Mouse (Mus musculus): ENCODE measurements at regions not wholly inside any gene's neighbourhood (a gene's known extent, or its start where the extent isn't known, plus 50 kb on each side); places are given as distances from the start of the nearest gene placed in this dataset.

DNA sequence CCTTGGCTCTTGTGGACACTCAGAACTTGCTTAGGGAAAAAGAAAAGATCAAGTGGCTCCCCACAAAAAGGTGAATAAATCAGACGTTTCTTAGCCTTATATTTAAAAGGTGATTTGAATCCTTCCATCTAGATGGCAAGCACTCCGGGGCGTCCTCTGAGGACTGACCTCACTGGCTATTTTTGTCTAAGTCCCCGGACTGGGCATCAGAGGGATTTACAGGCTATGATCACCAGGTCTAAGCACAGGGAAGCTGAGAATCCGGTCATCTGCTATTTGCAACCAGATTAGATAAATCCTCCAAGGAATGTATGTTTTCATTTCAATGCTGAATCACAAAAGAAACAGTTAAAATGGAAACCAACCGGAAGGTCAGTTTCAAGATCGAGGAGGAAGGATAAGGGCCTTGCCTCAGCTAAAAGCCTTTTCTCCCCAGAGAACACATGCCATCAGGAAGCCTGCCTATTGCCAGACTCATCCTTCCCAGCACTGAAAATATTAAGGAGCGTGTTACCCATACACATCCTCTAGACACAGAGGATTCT, 342.1 kb downstream of the Lpin1 start:
- Histone ChIP-seq H3K9ac (replicated peaks) (no peak overlapping the region), H3K9me3 (ENCODE audit: low read length) (no peaks in the 10 kb centered on the region), H3K4me1 (ENCODE audit: insufficient read depth) (no peaks in the 10 kb centered on the region), H3K27me3 (ENCODE audit: insufficient read depth, low read length) (no peaks in the 10 kb centered on the region), H3K36me3 (replicated peaks; ENCODE audit: insufficient read depth, low read length) (no peaks in the 10 kb centered on the region), H3K27ac (ENCODE audit: low read depth) (no peak overlapping the region), H3K4me3 (ENCODE audit: low read depth, low read length) (no peak overlapping the region), H3K4me2 (ENCODE audit: low read depth, low read length) (no peak overlapping the region)
- no peak for ATAC-seq
- no peak for TF ChIP-seq EP300 (IDR thresholded peaks at IDR 0.05; ENCODE audit: low read depth)
- TF ChIP-seq CTCF (IDR thresholded peaks at IDR 0.05; ENCODE audit: low read depth): no peak
- WGBS (ENCODE audit: insufficient replicate concordance): 65% methylated on average over 8 of the region's 8 CpGs
- no peak for DNase-seq

DNA sequence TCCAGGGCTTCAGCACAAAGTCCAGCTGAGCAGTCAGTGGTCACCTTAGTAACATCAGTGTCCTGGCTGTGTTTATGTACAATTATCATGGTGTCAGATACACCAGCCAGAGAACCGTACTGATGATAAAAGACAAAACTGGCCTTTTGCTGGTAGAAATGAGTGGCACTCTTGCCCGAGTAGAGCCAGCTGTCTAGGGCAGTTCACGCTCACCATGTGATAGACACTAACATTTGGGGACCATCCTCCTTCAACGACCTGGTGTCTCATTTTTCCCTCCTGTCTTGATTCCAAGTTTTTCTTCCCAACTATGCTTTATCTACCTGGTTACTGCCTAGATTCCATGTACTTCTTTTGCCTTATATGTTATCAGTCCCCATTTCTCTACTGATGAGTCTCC, 349.3 kb downstream of the Lpin1 start:
- H3K4me2 ChIP-seq (ENCODE audit: low read depth, low read length): no peak overlapping the region
- no peaks in the 10 kb centered on the region for H3K4me1 ChIP-seq (ENCODE audit: insufficient read depth)
- WGBS (ENCODE audit: insufficient replicate concordance): 72% methylated on average over 4 of the region's 4 CpGs
- H3K27ac ChIP-seq (ENCODE audit: low read depth): no peak overlapping the region
- no peak overlapping the region for H3K4me3 ChIP-seq (ENCODE audit: low read depth, low read length)
- H3K36me3 ChIP-seq (replicated peaks; ENCODE audit: insufficient read depth, low read length): no peaks in the 10 kb centered on the region
- TF ChIP-seq CTCF (IDR thresholded peaks at IDR 0.05; ENCODE audit: low read depth) (no peak), EP300 (IDR thresholded peaks at IDR 0.05; ENCODE audit: low read depth) (no peak)
- ATAC-seq (no peak), DNase-seq (no peak)
- H3K27me3 ChIP-seq (ENCODE audit: insufficient read depth, low read length): no peaks in the 10 kb centered on the region
- no peak overlapping the region for H3K9ac ChIP-seq (replicated peaks)
- H3K9me3 ChIP-seq (ENCODE audit: low read length): no peaks in the 10 kb centered on the region

DNA sequence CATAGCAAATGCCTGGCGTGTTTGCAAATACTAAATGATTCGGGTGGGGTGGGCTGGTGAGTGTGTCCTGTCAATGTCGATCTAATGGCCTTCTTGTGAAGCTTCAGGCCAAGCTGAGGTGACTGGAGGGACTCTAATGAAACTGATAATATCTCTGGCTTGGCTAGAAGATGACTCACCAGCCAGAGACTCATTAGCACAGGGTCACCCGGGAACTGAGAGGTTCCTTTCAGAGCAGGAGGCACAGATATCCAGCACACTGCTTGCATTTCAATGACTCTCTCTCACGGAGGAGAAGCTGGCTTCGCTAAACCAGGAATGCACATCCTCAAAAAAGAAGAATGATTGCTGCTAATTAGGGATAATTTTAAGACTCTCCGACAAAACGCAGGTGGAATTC, 349.8 kb downstream of the Lpin1 start:
- H3K36me3 ChIP-seq (replicated peaks; ENCODE audit: insufficient read depth, low read length): no peaks in the 10 kb centered on the region
- WGBS (ENCODE audit: insufficient replicate concordance): 66% methylated on average over 8 of the region's 8 CpGs
- H3K4me1 ChIP-seq (ENCODE audit: insufficient read depth): no peaks in the 10 kb centered on the region
- H3K27me3 ChIP-seq (ENCODE audit: insufficient read depth, low read length): no peaks in the 10 kb centered on the region
- no peak overlapping the region for H3K27ac ChIP-seq (ENCODE audit: low read depth)
- H3K4me3 ChIP-seq (ENCODE audit: low read depth, low read length): no peak overlapping the region
- ATAC-seq (no peak), DNase-seq (no peak)
- no peaks in the 10 kb centered on the region for H3K9me3 ChIP-seq (ENCODE audit: low read length)
- TF ChIP-seq CTCF (IDR thresholded peaks at IDR 0.05; ENCODE audit: low read depth) (no peak), EP300 (IDR thresholded peaks at IDR 0.05; ENCODE audit: low read depth) (no peak)
- H3K4me2 ChIP-seq (ENCODE audit: low read depth, low read length): no peak overlapping the region
- H3K9ac ChIP-seq (replicated peaks): no peak overlapping the region

DNA sequence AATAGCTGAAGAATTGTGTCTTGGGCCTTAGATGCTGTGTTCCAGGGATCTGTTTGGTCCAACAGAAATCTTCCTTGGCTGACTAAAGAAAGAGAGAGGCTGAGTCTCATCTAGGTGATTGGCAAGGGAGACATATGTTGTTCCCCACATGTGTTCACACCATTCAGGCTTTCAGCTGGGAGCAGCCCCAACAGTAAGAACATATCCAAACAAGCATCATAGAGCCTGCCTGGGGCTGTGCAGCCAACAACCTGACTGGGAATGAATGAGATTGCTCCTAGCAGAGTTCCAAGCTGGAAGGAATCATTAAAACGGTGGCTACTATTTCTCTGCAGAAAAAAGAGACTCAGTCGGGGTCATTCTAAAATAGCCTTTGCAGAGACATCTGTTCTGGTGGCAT, 350.3 kb downstream of the Lpin1 start:
- no peak for DNase-seq
- Histone ChIP-seq H3K27me3 (ENCODE audit: insufficient read depth, low read length) (no peaks in the 10 kb centered on the region), H3K36me3 (replicated peaks; ENCODE audit: insufficient read depth, low read length) (no peaks in the 10 kb centered on the region), H3K4me1 (ENCODE audit: insufficient read depth) (no peaks in the 10 kb centered on the region), H3K4me3 (ENCODE audit: low read depth, low read length) (no peak overlapping the region), H3K27ac (ENCODE audit: low read depth) (no peak overlapping the region), H3K4me2 (ENCODE audit: low read depth, low read length) (no peak overlapping the region), H3K9ac (replicated peaks) (no peak overlapping the region), H3K9me3 (ENCODE audit: low read length) (no peaks in the 10 kb centered on the region)
- no peak for ATAC-seq
- WGBS (ENCODE audit: insufficient replicate concordance): 71% methylated on average over 2 of the region's 2 CpGs
- no peak for TF ChIP-seq CTCF (IDR thresholded peaks at IDR 0.05; ENCODE audit: low read depth)
- TF ChIP-seq EP300 (IDR thresholded peaks at IDR 0.05; ENCODE audit: low read depth): no peak

DNA sequence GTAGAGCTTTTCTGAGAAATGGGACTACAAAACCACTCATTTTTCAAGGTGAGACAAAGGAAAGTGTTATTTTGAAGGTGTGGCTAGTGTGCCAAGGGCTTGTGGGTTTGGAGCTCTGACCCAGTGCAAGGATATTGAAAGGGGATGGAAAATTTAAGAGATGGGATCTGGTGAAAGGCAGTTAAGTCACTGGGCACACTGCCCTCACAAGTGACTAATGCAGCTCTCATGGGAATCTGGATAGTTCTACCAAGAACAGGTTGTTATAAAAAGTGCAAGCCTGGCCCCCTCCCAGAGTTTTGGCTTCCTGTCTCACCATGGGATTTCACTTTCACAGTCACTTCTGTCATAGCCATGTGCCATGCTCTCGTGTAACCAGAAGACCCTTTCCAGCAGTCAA, 360.1 kb downstream of the Lpin1 start:
- no peak overlapping the region for H3K4me3 ChIP-seq (ENCODE audit: low read depth, low read length)
- no peaks in the 10 kb centered on the region for H3K36me3 ChIP-seq (replicated peaks; ENCODE audit: insufficient read depth, low read length)
- no peaks in the 10 kb centered on the region for H3K9me3 ChIP-seq (ENCODE audit: low read length)
- H3K27ac ChIP-seq (ENCODE audit: low read depth): no peak overlapping the region
- 88% methylated on average over 1 of the region's 1 CpGs for WGBS (ENCODE audit: insufficient replicate concordance)
- no peaks in the 10 kb centered on the region for H3K27me3 ChIP-seq (ENCODE audit: insufficient read depth, low read length)
- no peak overlapping the region for H3K4me2 ChIP-seq (ENCODE audit: low read depth, low read length)
- TF ChIP-seq EP300 (IDR thresholded peaks at IDR 0.05; ENCODE audit: low read depth) (no peak), CTCF (IDR thresholded peaks at IDR 0.05; ENCODE audit: low read depth) (no peak)
- ATAC-seq: no peak
- DNase-seq: no peak
- no peaks in the 10 kb centered on the region for H3K4me1 ChIP-seq (ENCODE audit: insufficient read depth)
- no peak overlapping the region for H3K9ac ChIP-seq (replicated peaks)

DNA sequence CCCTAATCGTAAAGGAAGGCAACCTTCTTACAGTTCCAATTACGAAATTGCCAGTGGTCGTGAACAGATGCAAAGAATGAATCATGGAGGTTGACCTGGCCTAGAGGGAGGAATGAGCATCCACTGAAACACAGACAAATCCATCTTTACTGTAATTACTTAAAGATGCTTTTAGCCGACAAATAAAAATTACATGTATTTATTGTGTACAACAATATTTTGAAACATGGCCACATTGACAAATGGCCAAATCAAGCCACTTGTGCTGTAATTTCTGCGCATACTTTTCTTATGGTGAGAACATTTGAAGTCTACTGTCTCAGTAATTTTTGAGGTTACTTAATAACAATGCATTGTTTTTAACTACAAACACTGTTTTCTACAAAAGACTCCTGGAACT, 360.7 kb downstream of the Lpin1 start:
- Histone ChIP-seq H3K9ac (replicated peaks) (no peak overlapping the region), H3K27me3 (ENCODE audit: insufficient read depth, low read length) (no peaks in the 10 kb centered on the region), H3K36me3 (replicated peaks; ENCODE audit: insufficient read depth, low read length) (no peaks in the 10 kb centered on the region), H3K4me2 (ENCODE audit: low read depth, low read length) (no peak overlapping the region), H3K4me3 (ENCODE audit: low read depth, low read length) (no peak overlapping the region), H3K4me1 (ENCODE audit: insufficient read depth) (no peaks in the 10 kb centered on the region), H3K9me3 (ENCODE audit: low read length) (no peaks in the 10 kb centered on the region), H3K27ac (ENCODE audit: low read depth) (no peak overlapping the region)
- no peak for ATAC-seq
- DNase-seq: no peak
- TF ChIP-seq EP300 (IDR thresholded peaks at IDR 0.05; ENCODE audit: low read depth) (no peak), CTCF (IDR thresholded peaks at IDR 0.05; ENCODE audit: low read depth) (no peak)
- WGBS (ENCODE audit: insufficient replicate concordance): 81% methylated on average over 5 of the region's 5 CpGs

DNA sequence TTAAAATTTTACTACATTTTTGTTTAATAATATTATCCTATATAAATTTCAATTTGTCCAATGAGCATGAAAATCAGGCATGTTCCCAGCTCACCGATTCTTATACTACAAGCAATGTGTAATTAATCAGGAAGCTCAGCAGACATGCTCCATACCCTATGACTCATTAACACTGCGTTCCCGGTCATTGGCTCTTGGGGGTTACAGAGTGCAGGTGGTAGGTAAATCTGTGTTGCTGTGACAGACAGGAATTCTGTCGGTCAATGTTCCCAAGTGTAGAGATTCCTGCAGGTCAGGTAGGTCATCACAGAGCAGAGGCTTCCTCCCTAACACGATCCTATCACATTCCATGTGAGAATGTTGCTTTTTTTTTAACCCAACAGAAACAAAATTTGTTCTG, 371.0 kb downstream of the Lpin1 start:
- no peak for DNase-seq
- Histone ChIP-seq H3K9me3 (ENCODE audit: low read length) (no peaks in the 10 kb centered on the region), H3K4me1 (ENCODE audit: insufficient read depth) (no peaks in the 10 kb centered on the region)

More for the DNA sequence above, 371.0 kb downstream of the Lpin1 start:
- Histone ChIP-seq H3K27ac (ENCODE audit: low read depth) (no peak overlapping the region), H3K36me3 (replicated peaks; ENCODE audit: insufficient read depth, low read length) (no peaks in the 10 kb centered on the region), H3K4me2 (ENCODE audit: low read depth, low read length) (no peak overlapping the region), H3K27me3 (ENCODE audit: insufficient read depth, low read length) (no peaks in the 10 kb centered on the region), H3K9ac (replicated peaks) (no peak overlapping the region), H3K4me3 (ENCODE audit: low read depth, low read length) (no peak overlapping the region)
- no peak for TF ChIP-seq CTCF (IDR thresholded peaks at IDR 0.05; ENCODE audit: low read depth)
- TF ChIP-seq EP300 (IDR thresholded peaks at IDR 0.05; ENCODE audit: low read depth): no peak
- ATAC-seq: no peak
- WGBS (ENCODE audit: insufficient replicate concordance): 65% methylated on average over 5 of the region's 5 CpGs
